Mouse (Mus musculus): ENCODE measurements at regions not wholly inside any gene's neighbourhood (a gene's known extent, or its start where the extent isn't known, plus 50 kb on each side); places are given as distances from the start of the nearest gene placed in this dataset.

DNA sequence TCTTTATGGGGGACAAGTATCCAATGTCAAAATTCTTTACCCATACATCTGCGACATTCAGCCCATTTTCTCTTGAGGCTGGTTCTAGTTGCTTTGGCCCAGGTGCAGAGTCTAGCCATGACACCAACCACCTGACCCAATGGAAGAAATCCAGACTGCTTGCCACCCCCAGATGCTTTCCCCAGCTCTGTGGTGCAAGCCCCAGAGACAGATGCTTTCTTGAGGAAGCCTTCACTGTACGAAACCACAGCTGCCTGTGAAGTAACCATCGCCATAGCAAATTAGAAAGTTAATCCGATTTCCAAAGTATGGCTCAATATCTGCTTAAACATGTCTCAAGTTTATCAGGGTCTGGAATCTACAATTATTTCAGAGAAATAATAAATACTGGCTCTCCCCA is 138.5 kb downstream of the Arrdc4 start:
- no peak for TF ChIP-seq CTCF (IDR thresholded peaks at IDR 0.05; ENCODE audit: borderline replicate concordance, insufficient read depth, low read length)
- no peak for TF ChIP-seq POLR2A (IDR thresholded peaks at IDR 0.05; ENCODE audit: low read depth, low read length)
